Mouse (Mus musculus) hindbrain, postnatal 0 days (tissue): ENCODE results near the gene Bcas1. TPM values are rescaled to one million over a fixed set of nuclear protein-coding genes. Genes with fewer than 3 reads are reported as not detected.

Experiments used
- ATAC-seq: fragments of 200-750 bp; cut with Nextera tagmentation; 2 replicates; pipeline ENCODE4 v1.8.0; 2017; ENCODE audit warnings: mild to moderate bottlenecking, moderate TSS enrichment, moderate library complexity
- DNase-seq: peaks from one replicate; pipeline ENCODE4 v3.0.0-alpha.2; 2015; ENCODE audit warnings: low spot score
- H3K27ac ChIP-seq: fragments of 300-500 bp; sonication (generic); 2 replicates; pipeline ENCODE4 v1.5.1; 2014; ENCODE audit warnings: mild to moderate bottlenecking
- H3K27me3 ChIP-seq: fragments of 300-500 bp; sonication (generic); 2 replicates; pipeline ENCODE4 v1.6.1; 2014; ENCODE audit warnings: low read length, mixed read lengths; ENCODE audit not compliant: insufficient read depth
- H3K36me3 ChIP-seq: fragments of 300-500 bp; sonication (generic); 2 replicates; pipeline ENCODE4 v1.6.1; 2014; ENCODE audit warnings: low read length, mixed read lengths; ENCODE audit not compliant: insufficient read depth
- H3K4me1 ChIP-seq: fragments of 300-500 bp; sonication (generic); 2 replicates; pipeline ENCODE4 v1.6.1; 2014; ENCODE audit warnings: antibody characterized with exemption, low read length, mixed read lengths; ENCODE audit not compliant: insufficient read depth
- H3K4me2 ChIP-seq: fragments of 300-500 bp; sonication (generic); 2 replicates; pipeline ENCODE4 v1.6.1; 2014; ENCODE audit warnings: low read depth, mild to moderate bottlenecking, low read length, moderate library complexity, mixed read lengths
- H3K4me3 ChIP-seq: fragments of 300-500 bp; sonication (generic); 2 replicates; pipeline ENCODE4 v1.5.1; 2014; ENCODE audit warnings: low read length
- H3K9ac ChIP-seq: fragments of 300-500 bp; sonication (generic); replicated peaks from 2 replicates; pipeline ENCODE4 v1.6.1; 2014; ENCODE audit warnings: mild to moderate bottlenecking, low read length, moderate library complexity, mixed read lengths
- H3K9me3 ChIP-seq: fragments of 300-500 bp; sonication (generic); 2 replicates; pipeline ENCODE4 v1.6.1; 2016; ENCODE audit warnings: low read length, mixed read lengths
- CTCF ChIP-seq: IDR thresholded peaks from 2 replicates; pipeline ENCODE4 v1.5.1; 2016; ENCODE audit warnings: antibody characterized with exemption, control low read depth, low read depth
- WGBS: fragments of 180-500 bp; shearing (Covaris S2); extraction: QIAGEN DNeasy Blood & Tissue Kit; methylation state at CpG from one replicate; pipeline ENCODE4 v1.1.7; 2014; 5-methylcytosine and 5-hydroxymethylcytosine counted together
- polyA plus RNA-seq: library from polyadenylated mRNA; unstranded; fragments of >200 nt; fragmentation: Nextera tagmentation; extraction: Ambion mirVana; gene quantifications from 2 replicates; pipeline ENCODE4 v1.2.1, GENCODE M21; 2015
- total RNA-seq: library from RNA; depleted of rRNA; stranded (reverse); fragments of >200 nt; gene quantifications from 2 replicates; pipeline ENCODE4 v1.2.3, GENCODE M21; 2014

The Bcas1 gene
- total and polyA plus RNA-seq, 2 experiments from 2014 or later = 22.6 to 34.6 TPM

DNA sequence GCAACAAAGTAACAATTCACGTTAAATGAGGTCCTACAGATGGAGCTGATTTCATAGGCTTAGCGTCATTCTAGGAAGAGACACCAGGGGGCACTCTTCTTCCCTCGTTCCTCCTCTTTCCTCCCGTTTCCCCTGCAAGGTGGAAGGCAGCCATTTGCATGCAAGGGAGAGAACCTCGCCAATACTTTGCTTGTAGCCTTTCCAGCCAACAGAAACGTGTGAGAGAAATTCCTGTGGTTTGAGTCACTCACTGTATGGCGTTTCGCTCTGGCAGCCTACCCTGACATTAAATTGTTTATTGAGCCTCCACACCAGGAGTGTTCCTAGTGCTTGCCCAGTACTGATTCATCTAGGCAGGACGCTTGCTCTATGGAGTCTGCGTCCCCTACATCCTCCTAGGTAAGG, 72.7 kb downstream of the Bcas1 start:
- Histone ChIP-seq H3K4me3 (peak overlapping the region; percentile 15; the same call in 1 of the 2 replicates), H3K27ac (peak overlapping the region; percentile 69), H3K36me3 (no peaks in the 10 kb centered on the region), H3K9ac (peak overlapping the region; percentile 40; the same call in 1 of the 2 replicates), H3K4me1 (no peaks in the 10 kb centered on the region), H3K27me3 (no peaks in the 10 kb centered on the region), H3K4me2 (peak overlapping the region; percentile 42), H3K9me3 (no peaks in the 10 kb centered on the region)
- WGBS = 11% methylated on average over 10 of the region's 10 CpGs
- DNase-seq = peak; percentile 92
- TF ChIP-seq CTCF = peak; percentile 92
- ATAC-seq = peak; percentile 70

DNA sequence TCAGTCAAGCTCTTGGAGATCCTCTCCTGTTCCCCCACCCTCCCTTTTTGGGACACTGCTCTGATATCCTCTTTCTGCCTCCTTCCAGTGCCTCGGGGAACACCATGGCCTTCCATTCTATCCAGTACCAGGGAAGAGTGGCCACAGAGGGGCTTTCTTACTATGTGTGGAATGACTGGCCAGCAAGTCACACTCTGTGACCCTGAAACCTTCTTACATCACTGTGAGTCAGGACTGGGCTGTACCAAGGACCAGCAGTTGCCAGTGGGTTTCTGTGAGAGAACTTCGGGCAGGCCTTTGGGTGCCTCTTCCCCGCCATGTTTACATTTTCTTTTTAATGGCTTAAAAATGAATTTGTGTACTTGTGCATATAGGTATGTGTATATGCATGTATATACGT, 75.4 kb downstream of the Bcas1 start:
- no peak overlapping the region for H3K4me3 ChIP-seq

DNA sequence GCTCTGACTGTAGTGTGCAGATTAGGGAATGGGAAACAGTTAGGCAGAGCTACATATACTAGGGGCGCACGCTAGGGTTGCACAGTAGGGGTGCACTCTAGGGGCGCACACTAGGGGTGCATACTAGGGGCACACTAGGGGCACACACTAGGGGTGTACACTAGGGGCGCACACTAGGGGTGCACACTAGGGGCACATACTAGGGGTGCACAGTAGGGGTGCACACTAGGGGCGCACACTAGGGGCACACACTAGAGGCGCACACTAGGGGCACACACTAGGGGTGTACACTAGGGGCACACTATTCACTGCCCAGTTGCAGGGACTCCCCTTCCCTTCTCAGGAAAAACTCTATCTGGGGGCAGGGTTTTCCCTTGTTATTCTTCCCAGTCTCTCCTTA, 75.8 kb downstream of the Bcas1 start:
- WGBS = 94% methylated on average over 6 of the region's 6 CpGs
- TF ChIP-seq CTCF = no peak

More for the DNA sequence above, 75.4 kb downstream of the Bcas1 start:
- Histone ChIP-seq H3K9ac (no peak overlapping the region), H3K4me1 (no peaks in the 10 kb centered on the region), H3K27me3 (no peaks in the 10 kb centered on the region), H3K27ac (no peak overlapping the region), H3K9me3 (no peaks in the 10 kb centered on the region), H3K36me3 (no peaks in the 10 kb centered on the region), H3K4me2 (no peak overlapping the region)
- ATAC-seq = no peak
- no peak for TF ChIP-seq CTCF
- 98% methylated on average over 4 of the region's 4 CpGs for WGBS
- no peak for DNase-seq

DNA sequence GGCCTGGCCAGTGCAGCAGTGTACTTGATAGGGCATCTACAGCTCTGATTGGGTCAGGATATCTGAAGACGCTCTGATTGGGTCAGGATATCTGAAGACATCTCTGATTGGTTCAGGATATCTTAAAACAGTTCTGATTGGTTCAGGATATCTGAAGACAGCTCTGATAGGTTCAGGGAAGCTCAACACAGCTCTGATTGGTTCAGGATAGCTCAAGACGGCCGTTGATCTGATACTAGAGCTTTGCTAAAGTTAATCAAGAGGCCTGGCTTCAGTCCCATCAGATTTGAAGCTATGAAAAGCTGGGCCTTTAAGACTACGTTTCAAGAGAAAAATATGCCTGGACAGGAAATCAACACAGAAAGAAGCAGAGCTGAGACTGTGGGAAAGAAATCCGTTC, 77.9 kb downstream of the Bcas1 start:
- no peaks in the 10 kb centered on the region for H3K4me1 ChIP-seq
- H3K4me2 ChIP-seq = no peak overlapping the region
- WGBS = 83% methylated on average over 5 of the region's 5 CpGs
- TF ChIP-seq CTCF = no peak
- H3K9ac ChIP-seq = no peak overlapping the region
- H3K27me3 ChIP-seq = no peaks in the 10 kb centered on the region
- no peak overlapping the region for H3K4me3 ChIP-seq
- peak; percentile 30; the same call in 1 of the 2 replicates for ATAC-seq
- no peak for DNase-seq
- no peak overlapping the region for H3K27ac ChIP-seq
- no peaks in the 10 kb centered on the region for H3K36me3 ChIP-seq
- no peaks in the 10 kb centered on the region for H3K9me3 ChIP-seq

More for the DNA sequence above, 75.8 kb downstream of the Bcas1 start:
- no peaks in the 10 kb centered on the region for H3K4me1 ChIP-seq
- no peak overlapping the region for H3K27ac ChIP-seq
- no peaks in the 10 kb centered on the region for H3K36me3 ChIP-seq
- H3K27me3 ChIP-seq = no peaks in the 10 kb centered on the region
- no peaks in the 10 kb centered on the region for H3K9me3 ChIP-seq
- H3K9ac ChIP-seq = no peak overlapping the region
- H3K4me2 ChIP-seq = no peak overlapping the region
- DNase-seq (no peak), ATAC-seq (peak; percentile 30; the same call in 1 of the 2 replicates)
- no peak overlapping the region for H3K4me3 ChIP-seq

GRCm38 (mm10) chr2:170349096-170349495, 78.5 kb downstream of the Bcas1 start:
- ATAC-seq (no peak), DNase-seq (no peak)
- Histone ChIP-seq H3K4me3 (no peak overlapping the region), H3K4me1 (no peaks in the 10 kb centered on the region), H3K27ac (no peak overlapping the region), H3K36me3 (no peaks in the 10 kb centered on the region), H3K9ac (no peak overlapping the region), H3K9me3 (no peaks in the 10 kb centered on the region), H3K4me2 (no peak overlapping the region), H3K27me3 (no peaks in the 10 kb centered on the region)
- no peak for TF ChIP-seq CTCF
- WGBS = 83% methylated on average over 19 of the region's 19 CpGs

- Histone ChIP-seq H3K4me3 (no peak overlapping the region), H3K4me2 (no peak overlapping the region), H3K27me3 (no peaks in the 10 kb centered on the region), H3K36me3 (no peaks in the 10 kb centered on the region), H3K9me3 (no peaks in the 10 kb centered on the region), H3K4me1 (0 out of 2 replicates have a peak, but pooled peaks cover 4% of the 10 kb centered on the region), H3K27ac (no peak overlapping the region), H3K9ac (no peak overlapping the region)
- TF ChIP-seq CTCF = peak; percentile 85
- WGBS = 37% methylated on average over 8 of the region's 8 CpGs
- ATAC-seq = no peak
- DNase-seq = peak; percentile 77
Measured at GRCm38 (mm10) chr2:170347131-170347765, 80.4 kb downstream of the Bcas1 start.

DNA sequence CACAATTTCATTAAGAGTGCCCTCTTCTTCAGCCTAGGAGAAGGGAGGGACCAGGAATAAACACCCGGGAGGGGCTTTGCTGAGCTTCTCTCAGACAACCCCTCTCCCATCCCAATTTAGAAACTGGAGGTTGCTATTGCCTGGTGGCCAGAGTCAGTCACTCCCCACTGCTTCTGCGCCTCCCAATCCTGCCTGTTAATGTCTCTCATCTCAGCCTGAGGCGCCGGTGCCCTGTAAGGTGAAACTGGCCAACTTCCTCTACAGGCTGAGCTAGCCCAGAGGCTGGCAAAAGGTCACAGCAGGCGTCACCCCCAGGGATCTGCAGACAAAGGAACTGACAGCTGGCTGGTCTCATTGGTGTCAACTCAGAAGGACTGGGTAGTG, 82.2 kb downstream of the Bcas1 start:
- no peak overlapping the region for H3K9ac ChIP-seq
- ATAC-seq = no peak
- H3K4me2 ChIP-seq = no peak overlapping the region
- H3K4me3 ChIP-seq = no peak overlapping the region
- peak overlapping the region; percentile 23 for H3K27ac ChIP-seq
- H3K4me1 ChIP-seq = 0 out of 2 replicates have a peak, but pooled peaks cover 4% of the 10 kb centered on the region
- no peaks in the 10 kb centered on the region for H3K27me3 ChIP-seq
- DNase-seq = no peak
- H3K36me3 ChIP-seq = no peaks in the 10 kb centered on the region
- H3K9me3 ChIP-seq = no peaks in the 10 kb centered on the region
- TF ChIP-seq CTCF = no peak
- 31% methylated on average over 5 of the region's 5 CpGs for WGBS
